ENCODE assay signal across 16 mouse cellular contexts in genomic region chr5:137751988-137752387, GRCm38 (mm10).
"Had no signal": no experiment of that assay in that cellular context is flagged by ENCODE, and none has a peak within 500 bp of the region (broad histone marks: within the 10 kb centered on the region; RNA-seq: fewer than 3 reads in every experiment).

No protein-coding gene starts in this region.

- H3K9me3 ChIP-seq: limb, embryonic 15.5 days; liver, embryonic 15.5 days; midbrain, embryonic 10.5 days; neural tube, embryonic 15.5 days had no signal

- H3K4me2 ChIP-seq: limb, embryonic 15.5 days; liver, embryonic 15.5 days; lung, embryonic 14.5 days; neural tube, embryonic 15.5 days had no signal

- H3K27me3 ChIP-seq: limb, embryonic 15.5 days; liver, embryonic 15.5 days; neural tube, embryonic 15.5 days had no signal

- H3K9ac ChIP-seq: limb, embryonic 15.5 days; liver, embryonic 15.5 days; lung, embryonic 14.5 days; neural tube, embryonic 15.5 days had no signal

- DNase-seq: kidney, postnatal 36 days; layer of hippocampus, adult 9-11 months; layer of hippocampus, postnatal 36 days; lung, embryonic 14.5 days; lung, postnatal 10 days; lung, postnatal 4 days; midbrain, embryonic 14.5 days; right cerebral cortex, adult 18-20 months; right cerebral cortex, postnatal 25 days; thymus, postnatal 36 days had no signal

- H3K27ac ChIP-seq: kidney, postnatal 0 days; limb, embryonic 15.5 days; liver, embryonic 15.5 days; midbrain, embryonic 10.5 days; neural tube, embryonic 15.5 days had no signal

- H3K4me3 ChIP-seq: limb, embryonic 15.5 days; liver, embryonic 15.5 days; midbrain, embryonic 10.5 days; myocyte; neural tube, embryonic 15.5 days had no signal
